Mouse (Mus musculus) lung, postnatal 0 days (tissue): ENCODE data around the gene Lrrtm1.

Experiments used
- CTCF ChIP-seq: IDR thresholded peaks from 2 replicates; pipeline ENCODE4 v1.5.1; 2016; ENCODE audit warnings: antibody characterized with exemption, mild to moderate bottlenecking
- EP300 ChIP-seq: IDR thresholded peaks from 2 replicates; pipeline ENCODE4 v1.6.1; 2016; ENCODE audit warnings: antibody characterized with exemption, mild to moderate bottlenecking, control low read depth

GRCm38 (mm10) chr6:77301305-77301704 lies 58.8 kb downstream of the Lrrtm1 start:
- TF ChIP-seq CTCF (no peak), EP300 (no peak)
